Mouse (Mus musculus): ENCODE data around the gene Ccdc13.

Gene Ccdc13

DNA sequence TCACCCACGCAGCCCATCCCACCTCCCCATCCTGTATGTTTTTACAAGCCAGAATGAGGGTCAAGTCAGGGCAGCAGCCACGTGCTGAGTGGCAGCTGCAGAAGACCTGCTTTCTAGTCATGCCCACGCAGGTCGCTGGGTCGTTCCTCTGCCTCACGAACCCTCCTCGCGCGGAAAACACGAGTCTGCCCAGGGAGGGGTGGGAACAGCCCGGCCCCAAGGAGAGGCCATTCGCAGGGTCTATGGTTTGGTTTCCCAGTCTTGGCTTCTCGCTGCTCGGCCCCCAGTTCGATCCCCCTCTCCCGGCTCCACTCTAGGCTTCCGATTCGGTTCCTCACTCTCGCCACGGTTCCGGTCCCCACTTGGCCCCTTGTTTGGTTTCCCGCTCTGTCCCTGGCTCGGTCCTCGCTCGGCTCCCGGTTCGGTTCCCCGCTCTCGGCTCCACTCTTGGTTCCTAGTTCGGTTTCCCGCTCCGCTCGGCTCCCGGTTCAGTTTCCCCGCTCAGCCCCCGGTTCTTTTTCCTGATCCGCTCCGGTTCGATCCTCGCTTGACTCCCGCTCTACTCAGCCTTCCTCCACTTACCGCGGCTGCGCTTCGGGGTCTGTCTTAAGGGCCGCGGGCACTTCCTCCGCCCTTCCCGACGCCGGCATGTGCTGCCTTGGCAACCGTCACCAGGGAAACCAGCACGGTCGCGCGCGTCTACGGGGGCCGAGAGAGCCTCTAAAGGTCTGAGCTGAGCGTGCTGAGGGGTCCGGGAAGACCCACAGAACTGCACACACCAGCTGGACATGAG lies at the start of gene Ccdc13:
TSS of gene Ccdc13 (minus strand) at position 633 of the 793 bp plus-strand sequence.
- peak; percentile 50 for DNase-seq

- DNase-seq = no peak
Measured at GRCm38 (mm10) chr9:121882015-121882457, 42.8 kb upstream of the Ccdc13 start.

- DNase-seq = no peak
Measured at GRCm38 (mm10) chr9:121881301-121881700, 42.0 kb upstream of the Ccdc13 start.

- peak; percentile 70 for DNase-seq
Measured at GRCm38 (mm10) chr9:121880840-121881239, 41.6 kb upstream of the Ccdc13 start.

- DNase-seq = peak; percentile 78
Measured at GRCm38 (mm10) chr9:121877052-121877740, 37.9 kb upstream of the Ccdc13 start.

DNA sequence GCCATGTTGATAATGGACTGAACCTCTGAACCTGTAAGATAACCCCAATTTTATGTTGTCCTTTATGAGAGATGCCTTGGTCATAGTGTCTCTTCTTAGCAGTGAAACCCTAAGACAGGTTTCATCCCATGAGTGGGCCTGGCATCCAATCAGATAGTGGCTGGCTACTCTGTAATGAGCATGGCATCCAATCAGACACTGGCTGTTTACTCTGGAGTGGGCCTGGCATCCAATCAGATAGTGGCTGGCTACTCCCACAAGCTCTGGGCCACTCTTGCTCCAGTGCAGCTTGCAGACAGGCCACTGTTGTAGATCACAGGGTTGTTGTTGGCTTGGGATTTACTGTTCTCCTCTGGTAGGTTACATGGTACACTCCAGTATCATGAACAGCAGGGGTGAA lies 34.3 kb upstream of the Ccdc13 start:
- DNase-seq = no peak

- no peak for DNase-seq
Measured at GRCm38 (mm10) chr9:121872062-121872683, 32.9 kb upstream of the Ccdc13 start.

DNA sequence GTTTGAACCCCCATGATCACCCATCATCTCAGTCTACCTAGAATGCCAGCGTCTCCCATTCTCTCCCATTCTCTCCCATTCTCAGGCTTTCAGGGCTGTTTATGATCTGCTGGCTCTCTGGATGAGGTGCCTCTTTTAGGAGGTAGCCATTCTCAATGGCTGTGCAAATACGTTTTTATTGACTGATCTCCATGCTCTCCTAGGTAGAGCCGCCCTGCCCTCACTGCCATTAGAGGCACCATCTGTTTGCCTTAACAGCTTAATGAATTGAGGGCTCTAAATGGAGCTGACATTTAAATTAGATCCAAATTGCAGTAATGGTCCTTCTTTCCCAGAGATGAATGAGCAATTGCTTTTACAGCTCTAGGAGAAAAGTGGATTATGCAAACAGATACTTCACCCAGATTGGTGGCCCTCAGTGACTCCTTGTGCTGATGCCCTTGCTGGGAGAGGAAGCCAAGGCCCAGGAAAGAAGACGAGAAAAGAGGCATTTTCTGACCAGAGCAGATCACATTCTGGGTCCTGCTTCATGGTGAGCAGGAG lies 30.8 kb upstream of the Ccdc13 start:
- no peak for DNase-seq

GRCm38 (mm10) chr9:121869432-121869831 lies 30.2 kb upstream of the Ccdc13 start:
- DNase-seq = no peak

DNA sequence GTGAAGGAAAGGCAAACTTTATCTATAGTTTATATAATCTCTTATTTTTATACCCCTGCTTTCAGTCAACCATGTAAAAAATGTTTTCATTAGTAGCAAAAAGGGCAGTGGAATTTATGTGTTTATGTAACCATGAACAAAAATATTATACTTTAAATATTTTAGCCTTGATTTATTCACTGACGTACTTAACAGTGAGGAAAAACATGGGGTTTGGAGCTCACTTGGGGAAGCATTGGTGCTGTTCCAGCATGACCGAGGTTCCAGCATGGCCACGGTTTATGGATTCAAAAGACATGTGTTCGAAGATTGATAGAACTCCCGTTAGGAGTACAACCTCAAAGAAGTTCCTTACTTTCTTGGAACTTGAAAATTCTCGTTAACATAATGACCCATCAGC lies 29.0 kb upstream of the Ccdc13 start:
- no peak for DNase-seq

- DNase-seq = peak; percentile 30
Measured at GRCm38 (mm10) chr9:121867632-121868031, 28.4 kb upstream of the Ccdc13 start.

DNA sequence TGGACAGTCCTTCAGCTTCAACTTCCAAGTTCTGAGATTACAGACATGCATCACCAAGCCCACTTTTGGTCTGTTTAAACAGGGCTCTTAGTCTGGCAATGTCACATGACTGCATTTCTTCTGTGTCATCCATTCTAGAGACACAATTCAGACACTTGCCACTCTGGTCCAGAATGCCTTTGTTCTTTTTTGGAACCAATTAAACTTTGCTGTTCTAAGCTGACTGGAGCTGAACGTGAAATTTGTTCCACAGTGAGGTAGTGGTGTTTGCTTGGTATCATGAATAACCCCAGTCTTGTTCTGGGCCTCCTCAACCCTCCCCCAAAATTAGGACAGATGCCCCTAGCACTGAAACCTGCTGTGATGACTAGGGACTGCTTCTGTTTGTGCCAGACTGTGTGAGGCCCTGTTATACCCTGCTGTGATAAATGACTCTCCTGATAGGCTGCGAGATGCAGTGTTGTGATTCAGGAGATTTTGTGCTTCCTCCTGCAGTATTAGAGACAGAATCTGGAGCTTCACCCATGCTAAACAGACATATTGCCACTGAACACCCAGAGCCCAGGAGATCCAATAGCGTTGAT lies 26.3 kb upstream of the Ccdc13 start:
- no peak for DNase-seq

DNA sequence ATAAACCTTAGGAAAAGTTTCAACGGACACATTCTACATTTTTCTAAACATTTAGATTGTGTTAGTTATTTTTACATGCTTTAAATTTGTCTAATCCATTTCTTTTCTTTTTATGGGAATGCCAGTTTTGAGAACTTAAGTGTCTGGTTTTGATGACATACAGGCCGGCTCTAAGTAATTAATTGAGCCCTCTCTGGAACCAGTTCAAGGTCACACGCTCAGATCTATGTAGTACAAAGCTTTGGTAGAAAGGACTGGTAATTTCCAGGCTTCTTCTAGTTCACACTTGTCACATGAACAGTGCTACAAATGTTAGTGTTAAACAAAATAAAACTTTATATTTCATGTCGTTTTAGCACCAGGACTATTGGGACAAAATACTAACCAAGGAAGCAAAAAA lies 25.6 kb upstream of the Ccdc13 start:
- no peak for DNase-seq

DNA sequence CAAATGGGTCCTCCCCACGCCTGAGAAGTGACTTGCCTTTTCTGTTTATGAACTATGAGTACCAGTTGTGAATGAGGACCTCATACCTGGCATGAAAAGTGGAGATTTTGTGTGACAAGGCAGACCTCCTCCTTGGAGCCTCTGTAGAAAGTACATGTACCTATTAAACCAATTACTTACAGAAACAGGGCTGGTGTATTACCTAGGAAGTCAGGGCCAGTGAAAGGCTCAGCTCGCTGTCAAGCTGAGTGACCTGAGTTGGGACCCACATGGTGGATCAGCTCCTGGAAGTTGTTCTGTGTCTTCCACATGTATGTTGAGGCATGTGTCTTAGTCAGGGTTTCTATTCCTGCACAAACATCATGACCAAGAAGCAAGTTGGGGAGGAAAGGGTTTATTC lies 21.7 kb upstream of the Ccdc13 start:
- DNase-seq = no peak

DNA sequence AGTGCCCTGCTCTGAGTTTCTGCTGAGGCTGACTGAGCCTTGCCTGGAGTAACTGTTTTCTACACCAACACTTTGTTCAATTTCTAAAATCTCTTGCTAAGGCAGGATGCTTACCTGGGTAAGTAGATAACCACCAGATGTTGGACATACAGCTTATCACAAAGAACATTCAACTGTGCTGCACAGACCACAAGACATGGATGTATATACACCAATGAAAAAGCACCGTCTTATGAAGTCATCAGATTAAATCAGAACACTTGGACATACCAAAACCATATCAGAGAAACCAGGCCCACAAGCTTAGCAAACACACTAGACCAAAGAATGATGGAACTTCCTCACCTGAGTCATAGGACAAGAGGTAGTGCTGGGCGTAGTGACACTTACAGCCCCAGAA lies 20.1 kb upstream of the Ccdc13 start:
- no peak for DNase-seq

- no peak for DNase-seq
Measured at GRCm38 (mm10) chr9:121858153-121858488, 18.9 kb upstream of the Ccdc13 start, which contains the start of gene Higd1a. Gene Higd1a, minus strand, starts transcription at chr9:121858362.

DNA sequence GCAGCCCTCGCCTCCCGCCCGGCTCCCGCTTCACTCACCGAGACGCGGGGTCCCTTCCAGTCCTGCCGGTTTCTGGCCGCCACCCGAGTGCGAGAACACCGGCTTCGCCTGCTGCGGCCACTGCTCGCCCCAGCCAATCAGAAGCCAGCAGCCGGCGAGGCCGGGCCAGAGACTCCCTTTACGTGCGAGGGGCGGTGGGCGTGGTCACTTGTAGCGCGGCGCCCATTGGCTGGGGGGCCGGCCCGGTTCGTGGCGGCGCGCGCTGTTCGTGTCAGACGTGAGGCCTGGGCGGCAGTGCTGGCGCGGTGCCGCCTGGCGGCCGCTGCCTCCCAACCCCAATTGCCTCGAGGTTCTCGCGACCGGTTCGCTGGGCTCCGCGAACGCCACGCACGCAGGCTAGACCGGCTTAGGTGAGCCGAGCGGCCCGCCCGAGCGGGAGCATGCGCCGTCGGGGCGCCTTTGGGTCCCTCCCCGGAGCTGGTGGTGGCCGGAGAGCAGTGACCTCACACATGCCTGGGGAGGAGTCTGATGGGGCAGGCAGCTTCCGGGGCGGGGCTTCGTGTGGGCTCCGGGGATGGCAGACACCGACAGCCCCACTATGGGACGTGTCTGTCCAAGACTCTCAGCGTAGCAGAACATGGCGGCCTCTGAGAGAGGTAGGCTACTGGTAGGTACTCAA lies 18.4 kb upstream of the Ccdc13 start:
- DNase-seq = peak; percentile 98

DNA sequence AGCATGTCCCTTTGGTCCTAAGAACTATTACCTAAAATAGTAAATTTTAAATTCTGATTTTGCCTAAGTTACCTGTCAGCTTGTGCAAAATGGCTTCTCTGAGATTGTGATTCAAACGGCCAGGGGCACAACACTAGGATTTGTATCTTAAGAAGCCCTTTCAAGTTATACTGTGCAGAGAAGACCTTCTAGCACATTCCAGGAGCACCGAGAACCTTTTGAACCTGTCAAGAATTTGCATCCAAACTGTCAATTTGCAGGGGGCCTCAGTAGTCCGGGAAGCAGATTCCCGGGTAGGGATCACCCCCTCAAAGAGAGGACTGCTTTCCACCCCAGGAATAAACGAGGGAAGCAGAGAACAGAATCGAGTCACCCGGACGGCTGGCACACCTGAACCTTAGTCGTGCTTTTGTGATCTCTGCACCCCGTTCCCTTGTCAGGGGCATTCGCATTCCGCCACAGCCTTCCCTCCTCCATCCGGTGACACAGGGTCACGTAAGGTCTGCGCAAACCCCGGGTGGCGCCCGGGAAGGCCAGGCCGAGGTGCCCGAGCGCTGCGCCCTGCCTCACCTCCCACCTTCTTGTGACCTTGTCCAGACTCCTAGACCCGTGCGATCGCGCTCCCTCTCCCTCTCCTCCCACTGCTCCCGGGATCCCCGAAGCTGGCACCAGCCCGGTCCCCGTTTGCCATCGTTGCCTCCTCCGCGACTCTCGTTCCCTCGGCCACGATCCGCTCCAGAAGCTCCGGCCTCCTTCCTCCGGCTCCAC lies 17.6 kb upstream of the Ccdc13 start:
- DNase-seq = peak; percentile 67

GRCm38 (mm10) chr9:121854246-121854645 lies 15.0 kb upstream of the Ccdc13 start:
- DNase-seq = no peak

GRCm38 (mm10) chr9:121847842-121848241 lies 8.6 kb upstream of the Ccdc13 start:
- DNase-seq = no peak

GRCm38 (mm10) chr9:121847138-121847537 lies 7.9 kb upstream of the Ccdc13 start:
- DNase-seq = no peak
